9 mouse cellular contexts compared by ENCODE assay signal in genomic region chr1:172514551-172515268, GRCm38 (mm10). TPM values are rescaled to one million over a fixed set of nuclear protein-coding genes. Genes with fewer than 3 reads are reported as not detected.
A peak's percentile ranks its signal among the peaks of the same experiment; 100 is the strongest.
DNase-seq lines count a peak whose midpoint lies in the region; ATAC-seq and TF ChIP-seq lines count a peak whose summit lies in the region.
"Had no signal": no experiment of that assay in that cellular context is flagged by ENCODE, and none has a peak within 500 bp of the region (broad histone marks: within the 10 kb centered on the region; RNA-seq: fewer than 3 reads in every experiment).

No protein-coding gene starts in this region.

- peaks cover 18% of the 10 kb centered on the region for H3K4me1 ChIP-seq in kidney, adult 2 months (ENCODE audit: control insufficient read depth, insufficient read depth, low read length)
- H3K4me1 ChIP-seq in heart, postnatal 0 days (ENCODE audit: control insufficient read depth, insufficient read depth): peaks cover 19% of the 10 kb centered on the region
- peaks cover 19% of the 10 kb centered on the region for H3K4me1 ChIP-seq in liver, adult 2 months (ENCODE audit: control insufficient read depth, insufficient read depth, low read length)

- peak; percentile 66 for DNase-seq in kidney, adult 2 months
- no peak for DNase-seq in kidney, adult 11 months
- DNase-seq in NIH3T3 (ENCODE audit: low read depth): peak; percentile 53
- no peak for DNase-seq in heart, postnatal 0 days (ENCODE audit: low spot score)
- no peak for DNase-seq in liver, adult 2 months (ENCODE audit: extremely low read depth, low read depth, low spot score)
- no peak for DNase-seq in left cerebral cortex, adult 18-20 months (ENCODE audit: low spot score in 2 of 2)
- no peak for DNase-seq in cerebellum, adult 11 months

- H3K27ac ChIP-seq in kidney, adult 2 months (ENCODE audit: insufficient read depth, low read depth, low read length): peak overlapping the region; percentile 87
- H3K27ac ChIP-seq in heart, postnatal 0 days (ENCODE audit: low read depth): peak overlapping the region; percentile 72
- H3K27ac ChIP-seq in liver, adult 2 months (replicated peaks; ENCODE audit: insufficient read depth, low read depth, low read length): peak overlapping the region; percentile 78

- H3K9ac ChIP-seq in heart, postnatal 0 days (replicated peaks; ENCODE audit: low read depth, low read length): no peak overlapping the region
- no peak overlapping the region for H3K9ac ChIP-seq in liver, adult 2 months (ENCODE audit: low read depth, low read length)

- no peak for TF ChIP-seq POLR2A in kidney, adult 2 months (IDR thresholded peaks at IDR 0.05; ENCODE audit: low read depth, low read length)
- no peak for TF ChIP-seq POLR2A in liver, adult 2 months (IDR thresholded peaks at IDR 0.05; ENCODE audit: extremely low read depth, insufficient read depth, low read length)

- no peak for ATAC-seq in heart, postnatal 0 days (ENCODE audit: insufficient read depth, low read depth)
- no peak for ATAC-seq in CD4-positive, CD25-positive, alpha-beta regulatory T cell, adult 4 months

- no peaks in the 10 kb centered on the region for H3K27me3 ChIP-seq in kidney, adult 2 months (replicated peaks; ENCODE audit: control insufficient read depth, insufficient read depth, low read length)
- no peaks in the 10 kb centered on the region for H3K27me3 ChIP-seq in heart, postnatal 0 days (ENCODE audit: control insufficient read depth, insufficient read depth, low read length)
- H3K27me3 ChIP-seq in liver, adult 2 months (ENCODE audit: control insufficient read depth, insufficient read depth, low read length): no peaks in the 10 kb centered on the region

- 59% methylated on average over 7 of the region's 7 CpGs for WGBS in kidney, adult 2 months
- 54% methylated on average over 7 of the region's 7 CpGs for WGBS in heart, postnatal 0 days
- 69% methylated on average over 7 of the region's 7 CpGs for WGBS in liver, adult 2 months

- H3K79me2 ChIP-seq in liver, adult 2 months (ENCODE audit: control insufficient read depth, insufficient read depth, low read length): no peaks in the 10 kb centered on the region

- no peak overlapping the region for H3K4me2 ChIP-seq in heart, postnatal 0 days (ENCODE audit: low read depth, low read length)

- no peak for TF ChIP-seq EP300 in heart, postnatal 0 days (IDR thresholded peaks at IDR 0.05; ENCODE audit: low read depth)

- TF ChIP-seq CTCF in kidney, adult 2 months (conservative IDR thresholded peaks at IDR 0.05; ENCODE audit: insufficient read depth, insufficient read length, low read depth, low read length): no peak
- no peak for TF ChIP-seq CTCF in heart, postnatal 0 days (IDR thresholded peaks at IDR 0.05; ENCODE audit: low read depth)
- no peak for TF ChIP-seq CTCF in liver, adult 2 months (IDR thresholded peaks at IDR 0.05; ENCODE audit: low read depth, low read length)

- 0 out of 2 replicates have a peak, but pooled peaks cover 3% of the 10 kb centered on the region for H3K9me3 ChIP-seq in heart, postnatal 0 days (replicated peaks; ENCODE audit: control insufficient read depth, low read length)

- no peak overlapping the region for H3K4me3 ChIP-seq in kidney, adult 2 months (ENCODE audit: insufficient read depth, low read depth, low read length)
- no peak overlapping the region for H3K4me3 ChIP-seq in heart, postnatal 0 days (ENCODE audit: low read depth, low read length)
- no peak overlapping the region for H3K4me3 ChIP-seq in liver, adult 2 months (ENCODE audit: insufficient read depth, low read depth, low read length)

- no peaks in the 10 kb centered on the region for H3K36me3 ChIP-seq in kidney, adult 2 months (ENCODE audit: control insufficient read depth, insufficient read depth, low read length)
- no peaks in the 10 kb centered on the region for H3K36me3 ChIP-seq in heart, postnatal 0 days (replicated peaks; ENCODE audit: control insufficient read depth, insufficient read depth, low read length)
- H3K36me3 ChIP-seq in liver, adult 2 months (ENCODE audit: control insufficient read depth, insufficient read depth, low read length): no peaks in the 10 kb centered on the region

RNA-seq across cellular contexts. Expression of gene Cfap45, which starts 5.9 kb away (rescaled TPM):
- polyA plus RNA-seq in kidney, adult 2 months (2012; rRNA removed): 0.33 and 0.79 TPM in 2 replicates
- 3.6 and 6.6 TPM in 2 replicates for total RNA-seq in heart, postnatal 0 days (2014; rRNA removed; ENCODE audit: low replicate concordance)
- 2.3 and 2.6 TPM in 2 replicates for polyA plus RNA-seq in heart, postnatal 0 days (2015; fragmentation: Nextera tagmentation; extraction: Ambion mirVana)
- 0.09 and 0.13 TPM in 2 replicates for total RNA-seq in liver, adult 2 months (2014; rRNA removed)
- polyA plus RNA-seq in liver, adult 2 months (2012; rRNA removed): 0.39 TPM in 1 of 2 replicates, not detected in the other
- total RNA-seq in left cerebral cortex, adult 18-20 months (2021): 1 to 10 TPM; 2.9 to 4.2 TPM
- polyA plus RNA-seq in CD4-positive, CD25-positive, alpha-beta regulatory T cell, adult 4 months (2017; shearing (Covaris generic)): under 1 TPM in 1 of 2 experiments, not detected in 1; 0.69 TPM

RNA-seq across cellular contexts. Expression of gene Tagln2, which starts 14.9 kb away (rescaled TPM):
- 202 and 286 TPM in 2 replicates for polyA plus RNA-seq in kidney, adult 2 months (2012; rRNA removed)
- total RNA-seq in heart, postnatal 0 days (2014; rRNA removed; ENCODE audit: low replicate concordance): 235 and 276 TPM in 2 replicates
- polyA plus RNA-seq in heart, postnatal 0 days (2015; fragmentation: Nextera tagmentation; extraction: Ambion mirVana): 203 and 209 TPM in 2 replicates
- total RNA-seq in liver, adult 2 months (2014; rRNA removed): 14.9 and 18.7 TPM in 2 replicates
- 22.3 and 25.6 TPM in 2 replicates for polyA plus RNA-seq in liver, adult 2 months (2012; rRNA removed)
- total RNA-seq in left cerebral cortex, adult 18-20 months (2021): 10 to 100 TPM in 1 of 2 experiments, 1 to 10 TPM in 1; 8.2 to 12.3 TPM
- polyA plus RNA-seq in CD4-positive, CD25-positive, alpha-beta regulatory T cell, adult 4 months (2017; shearing (Covaris generic)): 100 to 1,000 TPM; 226 to 278 TPM

RNA-seq across cellular contexts. Expression of gene Igsf9, which starts 33.1 kb away (rescaled TPM):
- polyA plus RNA-seq in kidney, adult 2 months (2012; rRNA removed): 15.4 and 20.7 TPM in 2 replicates
- 3.2 and 15.5 TPM in 2 replicates for total RNA-seq in heart, postnatal 0 days (2014; rRNA removed; ENCODE audit: low replicate concordance)
- 0.75 and 0.78 TPM in 2 replicates for polyA plus RNA-seq in heart, postnatal 0 days (2015; fragmentation: Nextera tagmentation; extraction: Ambion mirVana)
- 0.27 and 0.28 TPM in 2 replicates for total RNA-seq in liver, adult 2 months (2014; rRNA removed)
- 0.55 and 0.80 TPM in 2 replicates for polyA plus RNA-seq in liver, adult 2 months (2012; rRNA removed)
- 1 to 10 TPM; 6.3 to 7.0 TPM for total RNA-seq in left cerebral cortex, adult 18-20 months (2021)
- polyA plus RNA-seq in CD4-positive, CD25-positive, alpha-beta regulatory T cell, adult 4 months (2017; shearing (Covaris generic)): 1 to 10 TPM in 1 of 2 experiments, not detected in 1; 1.1 TPM

RNA-seq across cellular contexts. Expression of gene Slamf9, which starts 39.6 kb away (rescaled TPM):
- 19.2 and 20.2 TPM in 2 replicates for polyA plus RNA-seq in kidney, adult 2 months (2012; rRNA removed)
- total RNA-seq in heart, postnatal 0 days (2014; rRNA removed; ENCODE audit: low replicate concordance): 1.9 and 5.8 TPM in 2 replicates
- polyA plus RNA-seq in heart, postnatal 0 days (2015; fragmentation: Nextera tagmentation; extraction: Ambion mirVana): 1.6 and 2.0 TPM in 2 replicates
- total RNA-seq in liver, adult 2 months (2014; rRNA removed): 0.87 and 0.92 TPM in 2 replicates
- polyA plus RNA-seq in liver, adult 2 months (2012; rRNA removed): 0.17 and 0.53 TPM in 2 replicates
- total RNA-seq in left cerebral cortex, adult 18-20 months (2021): 1 to 10 TPM in 1 of 2 experiments, under 1 TPM in 1; 0.61 to 1.0 TPM
- polyA plus RNA-seq in CD4-positive, CD25-positive, alpha-beta regulatory T cell, adult 4 months (2017; shearing (Covaris generic)): not detected

RNA-seq across cellular contexts. Expression of gene Vsig8, which starts 41.0 kb away (rescaled TPM):
- polyA plus RNA-seq in kidney, adult 2 months (2012; rRNA removed): 0.38 and 0.41 TPM in 2 replicates
- not detected in 2 replicates for total RNA-seq in heart, postnatal 0 days (2014; rRNA removed; ENCODE audit: low replicate concordance)
- polyA plus RNA-seq in heart, postnatal 0 days (2015; fragmentation: Nextera tagmentation; extraction: Ambion mirVana): 0.12 and 0.19 TPM in 2 replicates
- total RNA-seq in liver, adult 2 months (2014; rRNA removed): 0.07 TPM in 1 of 2 replicates, not detected in the other
- not detected in 2 replicates for polyA plus RNA-seq in liver, adult 2 months (2012; rRNA removed)
- total RNA-seq in left cerebral cortex, adult 18-20 months (2021): under 1 TPM; 0.21 to 0.23 TPM
- polyA plus RNA-seq in CD4-positive, CD25-positive, alpha-beta regulatory T cell, adult 4 months (2017; shearing (Covaris generic)): not detected
- polyA plus RNA-seq: hindbrain, embryonic 11.5 days had no signal

Comparison
In these comparisons a context has a peak if more than half of its experiments do, and no peak if none do; other contexts are left out.
1. DNase-seq: peak in kidney, adult 2 months (single experiment) and NIH3T3 (single experiment); none in kidney, adult 11 months (single experiment), heart, postnatal 0 days (single experiment), liver, adult 2 months (single experiment), left cerebral cortex, adult 18-20 months (0 of 2) and cerebellum, adult 11 months (single experiment).
2. Peak in every context shown above with its lines, with median percentiles within 50 percentile points of each other: H3K27ac ChIP-seq.